Mouse (Mus musculus) liver, postnatal 0 days (tissue): ENCODE measurements at regions not wholly inside any gene's neighbourhood (a gene's known extent, or its start where the extent isn't known, plus 50 kb on each side); places are given as distances from the start of the nearest gene placed in this dataset.

Experiments used
- CTCF ChIP-seq: sonication (generic); IDR thresholded peaks from 2 replicates; pipeline ENCODE4 v1.5.1; 2016; ENCODE audit warnings: antibody characterized with exemption, low read depth
- EP300 ChIP-seq: IDR thresholded peaks from 2 replicates; pipeline ENCODE4 v1.6.1; 2016; ENCODE audit warnings: antibody characterized with exemption, low read depth, mild to moderate bottlenecking

GRCm38 (mm10) chr5:46732510-46732909 lies 875.1 kb upstream of the Lcorl start:
- no peak for TF ChIP-seq EP300
- no peak for TF ChIP-seq CTCF
